Comparison of ENCODE assay signal across 18 mouse cellular contexts in genomic region chr12:56441166-56441817, GRCm38 (mm10).
A peak's percentile ranks its signal among the peaks of the same experiment; 100 is the strongest.
DNase-seq lines count a peak whose midpoint lies in the region; ATAC-seq lines count a peak whose summit lies in the region.
"Had no signal": no experiment of that assay in that cellular context is flagged by ENCODE, and none has a peak within 500 bp of the region (broad histone marks: within the 10 kb centered on the region; RNA-seq: fewer than 3 reads in every experiment).

No protein-coding gene starts in this region.

- no peaks in the 10 kb centered on the region for H3K9me3 ChIP-seq in hindbrain, embryonic 16.5 days (ENCODE audit: control insufficient read depth, low read length)
- no peaks in the 10 kb centered on the region for H3K9me3 ChIP-seq in hindbrain, embryonic 10.5 days
- no peaks in the 10 kb centered on the region for H3K9me3 ChIP-seq in forebrain, embryonic 16.5 days (ENCODE audit: control insufficient read depth, low read length)
- H3K9me3 ChIP-seq: embryonic facial prominence, embryonic 15.5 days; limb, embryonic 15.5 days; megakaryocyte, embryonic 14.5 days had no signal

- H3K36me3 ChIP-seq in hindbrain, embryonic 16.5 days (ENCODE audit: control insufficient read depth, insufficient read depth, low read length): no peaks in the 10 kb centered on the region
- no peaks in the 10 kb centered on the region for H3K36me3 ChIP-seq in hindbrain, embryonic 10.5 days
- H3K36me3 ChIP-seq in forebrain, embryonic 16.5 days (ENCODE audit: control insufficient read depth, insufficient read depth): no peaks in the 10 kb centered on the region
- H3K36me3 ChIP-seq: embryonic facial prominence, embryonic 15.5 days; limb, embryonic 15.5 days had no signal

- H3K4me3 ChIP-seq in hindbrain, embryonic 16.5 days (ENCODE audit: low read length): no peak overlapping the region
- H3K4me3 ChIP-seq in hindbrain, embryonic 10.5 days: no peak overlapping the region
- no peak overlapping the region for H3K4me3 ChIP-seq in forebrain, embryonic 16.5 days (replicated peaks; ENCODE audit: low read length)
- H3K4me3 ChIP-seq: embryonic facial prominence, embryonic 15.5 days; limb, embryonic 15.5 days had no signal

- H3K4me1 ChIP-seq in hindbrain, embryonic 16.5 days (ENCODE audit: control insufficient read depth, insufficient read depth, low read depth, low read length): no peaks in the 10 kb centered on the region
- H3K4me1 ChIP-seq in hindbrain, embryonic 10.5 days (replicated peaks): peaks cover 19% of the 10 kb centered on the region
- peaks cover 6% of the 10 kb centered on the region; the same call in 1 of the 2 replicates for H3K4me1 ChIP-seq in forebrain, embryonic 16.5 days (replicated peaks; ENCODE audit: control insufficient read depth, insufficient read depth, low read length)
- H3K4me1 ChIP-seq: embryonic facial prominence, embryonic 15.5 days; limb, embryonic 15.5 days; megakaryocyte, embryonic 14.5 days had no signal

- 35% methylated on average over 8 of the region's 8 CpGs for WGBS in hindbrain, embryonic 16.5 days
- WGBS in hindbrain, embryonic 10.5 days: 65% methylated on average over 8 of the region's 8 CpGs
- whole genome bisulfite sequencing in forebrain, embryonic 16.5 days: 25% methylated on average over 8 of the region's 8 CpGs

- no peak for DNase-seq in hindbrain, embryonic 10.5 days (ENCODE audit: low spot score)
- DNase-seq in A20 (ENCODE audit: low read depth, low spot score) (peak; percentile 88), MN1 (ENCODE audit: low spot score) (no peak)
- peak; percentile 6 for DNase-seq in cerebellum, adult 8-10 months
- DNase-seq in adrenal gland, postnatal 36 days: no peak
- DNase-seq: B cell, adult 2 months; embryo, embryonic 11 days; heart, adult 18-20 months; kidney, postnatal 14 days; lung, postnatal 10 days; thymus, postnatal 14 days had no signal

- H3K4me2 ChIP-seq in hindbrain, embryonic 16.5 days (ENCODE audit: low read length): no peak overlapping the region
- H3K4me2 ChIP-seq in forebrain, embryonic 16.5 days (ENCODE audit: low read length): no peak overlapping the region
- H3K4me2 ChIP-seq: embryonic facial prominence, embryonic 15.5 days; limb, embryonic 15.5 days had no signal

- no peak overlapping the region for H3K27ac ChIP-seq in hindbrain, embryonic 16.5 days (ENCODE audit: low read depth, low read length)
- H3K27ac ChIP-seq in hindbrain, embryonic 10.5 days: no peak overlapping the region
- no peak overlapping the region for H3K27ac ChIP-seq in forebrain, embryonic 16.5 days (ENCODE audit: low read length)
- H3K27ac ChIP-seq: embryonic facial prominence, embryonic 15.5 days; limb, embryonic 15.5 days had no signal

- peak; percentile 37; the same call in 1 of the 2 replicates for ATAC-seq in hindbrain, embryonic 16.5 days
- ATAC-seq in forebrain, embryonic 16.5 days: peak; percentile 62
- no peak for ATAC-seq in inflammation-experienced regulatory T-cells, adult 6 months
- ATAC-seq: intestine, postnatal 0 days had no signal

- H3K9ac ChIP-seq in hindbrain, embryonic 16.5 days (ENCODE audit: low read depth, low read length): no peak overlapping the region
- no peak overlapping the region for H3K9ac ChIP-seq in forebrain, embryonic 16.5 days (replicated peaks; ENCODE audit: low read depth, low read length)
- H3K9ac ChIP-seq: embryonic facial prominence, embryonic 15.5 days; limb, embryonic 15.5 days had no signal

- peaks cover 23% of the 10 kb centered on the region for H3K27me3 ChIP-seq in hindbrain, embryonic 16.5 days (replicated peaks; ENCODE audit: control insufficient read depth, insufficient read depth, low read length)
- H3K27me3 ChIP-seq in hindbrain, embryonic 10.5 days (ENCODE audit: insufficient read depth, poor library complexity, severe bottlenecking): peaks cover 67% of the 10 kb centered on the region
- H3K27me3 ChIP-seq in forebrain, embryonic 16.5 days (replicated peaks; ENCODE audit: control insufficient read depth, insufficient read depth, low read length): peaks cover 28% of the 10 kb centered on the region
- H3K27me3 ChIP-seq: embryonic facial prominence, embryonic 15.5 days; limb, embryonic 15.5 days; megakaryocyte, embryonic 14.5 days had no signal

Comparison
In these comparisons a context has a peak if more than half of its experiments do, and no peak if none do; other contexts are left out.
1. DNase-seq: peak in A20 (single experiment) and cerebellum, adult 8-10 months (single experiment); none in hindbrain, embryonic 10.5 days (single experiment), MN1 (single experiment) and adrenal gland, postnatal 36 days (0 of 2).